Mouse (Mus musculus) MEL (cell line): ENCODE data around the gene Rspo1. TPM values are rescaled to one million over a fixed set of nuclear protein-coding genes. Genes with fewer than 3 reads are reported as not detected.

Experiments
- DNase-seq: peaks from one replicate; pipeline ENCODE4 v3.0.0; 2011; ENCODE audit warnings: low read depth, low spot score
- H3K27ac ChIP-seq: 2 replicates; pipeline ENCODE4 v1.5.1; 2012; ENCODE audit warnings: low read depth, mild to moderate bottlenecking, control low read depth, low read length, moderate library complexity; ENCODE audit not compliant: control insufficient read depth
- H3K27me3 ChIP-seq, 2 experiments: fragments of 150-350 bp in 1 of 2; sonication (generic) in 1 of 2; 2 replicates each; pipeline ENCODE4 v1.6.1; 2012; ENCODE audit warnings: low read length in 2 of 2, mild to moderate bottlenecking in 2 of 2, improper control_type of control experiment in 1 of 2, moderate library complexity in 1 of 2; ENCODE audit not compliant: insufficient read depth in 2 of 2, control insufficient read depth in 1 of 2
- H3K36me3 ChIP-seq, 2 experiments: 2 replicates each; pipeline ENCODE4 v1.6.1; 2012 to 2014; ENCODE audit warnings: low read length in 2 of 2, improper control_type of control experiment in 1 of 2, inconsistent platforms in 1 of 2, mild to moderate bottlenecking in 1 of 2; ENCODE audit not compliant: insufficient read depth in 2 of 2, control insufficient read depth in 1 of 2
- H3K4me1 ChIP-seq, 2 experiments: fragments of 150-350 bp in 1 of 2; sonication (generic) in 1 of 2; 2 replicates each; pipeline ENCODE4 v1.6.1; 2012; ENCODE audit warnings: low read length in 2 of 2, improper control_type of control experiment in 1 of 2, mild to moderate bottlenecking in 1 of 2; ENCODE audit not compliant: insufficient read depth in 2 of 2, control insufficient read depth in 1 of 2
- H3K4me3 ChIP-seq, 2 experiments: fragments of 150-350 bp in 1 of 2; sonication (generic) in 1 of 2; 2 replicates each; pipeline ENCODE4 v1.5.1; 2012; ENCODE audit warnings: low read depth in 2 of 2, low read length in 2 of 2, mild to moderate bottlenecking in 2 of 2, moderate library complexity in 2 of 2, control low read depth in 1 of 2, improper control_type of control experiment in 1 of 2; ENCODE audit not compliant: control insufficient read depth in 1 of 2, insufficient read depth in 1 of 2
- H3K79me2 ChIP-seq: 2 replicates; pipeline ENCODE4 v1.6.1; 2012; ENCODE audit warnings: mild to moderate bottlenecking, low read length, moderate library complexity; ENCODE audit not compliant: control insufficient read depth, poor library complexity, insufficient read depth
- H3K9ac ChIP-seq: 2 replicates; pipeline ENCODE4 v1.6.1; 2012; ENCODE audit warnings: low read depth, mild to moderate bottlenecking, control low read depth, low read length, moderate library complexity; ENCODE audit not compliant: control insufficient read depth, poor library complexity, severe bottlenecking
- H3K9me3 ChIP-seq: fragments of 150-350 bp; sonication (generic); replicated peaks from 2 replicates; pipeline ENCODE4 v1.6.1; 2012; ENCODE audit warnings: mild to moderate bottlenecking, low read length, improper control_type of control experiment, moderate library complexity; ENCODE audit not compliant: insufficient read depth
- CHD2 ChIP-seq: IDR thresholded peaks from 2 replicates; pipeline ENCODE4 v1.6.1; 2011; ENCODE audit warnings: low read length, improper control_type of control experiment
- CTCF ChIP-seq, 3 experiments: IDR thresholded peaks in 2 of 3; conservative IDR thresholded peaks in 1 of 3; 2 replicates each; pipeline ENCODE4 v1.5.1; 2011 to 2012; ENCODE audit warnings: low read length in 3 of 3, low read depth in 2 of 3, mild to moderate bottlenecking in 2 of 3, improper control_type of control experiment in 1 of 3, inconsistent platforms in 1 of 3, mixed read lengths in 1 of 3, moderate library complexity in 1 of 3; ENCODE audit not compliant: control insufficient read depth in 1 of 3, insufficient read depth in 1 of 3, poor library complexity in 1 of 3, severe bottlenecking in 1 of 3
- E2F4 ChIP-seq: IDR thresholded peaks from 2 replicates; pipeline ENCODE4 v1.6.1; 2011; ENCODE audit warnings: low read depth, low read length, improper control_type of control experiment, borderline replicate concordance
- EP300 ChIP-seq, 2 experiments: IDR thresholded peaks; 2 replicates each; pipeline ENCODE4 v1.6.1; 2011; ENCODE audit warnings: improper control_type of control experiment in 2 of 2, low read length in 2 of 2, low read depth in 1 of 2, mild to moderate bottlenecking in 1 of 2
- ETS1 ChIP-seq: IDR thresholded peaks from 2 replicates; pipeline ENCODE4 v1.6.1; 2012; ENCODE audit warnings: low read depth, mild to moderate bottlenecking, inconsistent platforms, low read length, improper control_type of control experiment, moderate library complexity
- GATA1 ChIP-seq: IDR thresholded peaks from 2 replicates; pipeline ENCODE4 v1.6.1; 2011; ENCODE audit warnings: low read depth, low read length, improper control_type of control experiment
- KAT2A ChIP-seq: conservative IDR thresholded peaks from 2 replicates; pipeline ENCODE4 v1.6.1; 2012; ENCODE audit warnings: low read depth, low read length, improper control_type of control experiment, inconsistent platforms
- MAFK ChIP-seq: IDR thresholded peaks from 2 replicates; pipeline ENCODE4 v1.6.1; 2011; ENCODE audit warnings: low read depth, mild to moderate bottlenecking, low read length, improper control_type of control experiment, borderline replicate concordance
- MAX ChIP-seq: IDR thresholded peaks from 2 replicates; pipeline ENCODE4 v1.6.1; 2011; ENCODE audit warnings: low read length, improper control_type of control experiment
- MYC ChIP-seq: IDR thresholded peaks from 2 replicates; pipeline ENCODE4 v1.6.1; 2011; ENCODE audit warnings: low read depth, mild to moderate bottlenecking, low read length, improper control_type of control experiment, moderate library complexity
- NRF1 ChIP-seq: IDR thresholded peaks from 2 replicates; pipeline ENCODE4 v1.6.1; 2014; ENCODE audit warnings: low read depth, mild to moderate bottlenecking, inconsistent platforms, low read length, improper control_type of control experiment, moderate library complexity; ENCODE audit not compliant: poor library complexity, insufficient read depth, severe bottlenecking
- POLR2A ChIP-seq, 2 experiments: IDR thresholded peaks; 2 replicates each; pipeline ENCODE4 v1.6.1; 2011 to 2012; ENCODE audit warnings: low read length in 2 of 2, mild to moderate bottlenecking in 2 of 2, control low read depth in 1 of 2, improper control_type of control experiment in 1 of 2, low read depth in 1 of 2, moderate library complexity in 1 of 2; ENCODE audit not compliant: control insufficient read depth in 1 of 2, insufficient read depth in 1 of 2, poor library complexity in 1 of 2
- POLR2AphosphoS2 ChIP-seq: IDR thresholded peaks from 2 replicates; pipeline ENCODE4 v1.6.1; 2011; ENCODE audit warnings: low read length, improper control_type of control experiment
- RAD21 ChIP-seq: IDR thresholded peaks from 2 replicates; pipeline ENCODE4 v1.6.1; 2011; ENCODE audit warnings: mild to moderate bottlenecking, low read depth, low read length, improper control_type of control experiment
- RCOR1 ChIP-seq: IDR thresholded peaks from 2 replicates; pipeline ENCODE4 v1.6.1; 2012; ENCODE audit warnings: low read depth, mild to moderate bottlenecking, inconsistent platforms, low read length, improper control_type of control experiment
- SIN3A ChIP-seq: IDR thresholded peaks from 2 replicates; pipeline ENCODE4 v1.6.1; 2012; ENCODE audit warnings: low read length, improper control_type of control experiment, inconsistent platforms
- SMC3 ChIP-seq: IDR thresholded peaks from 2 replicates; pipeline ENCODE4 v1.6.1; 2011; ENCODE audit warnings: low read depth, low read length, improper control_type of control experiment
- TAL1 ChIP-seq: IDR thresholded peaks from 2 replicates; pipeline ENCODE4 v1.6.1; 2012; ENCODE audit warnings: mild to moderate bottlenecking, inconsistent platforms, low read length, moderate library complexity, mixed read lengths
- TBP ChIP-seq: IDR thresholded peaks from 2 replicates; pipeline ENCODE4 v1.8.0; 2011; ENCODE audit warnings: low read depth, low read length, improper control_type of control experiment
- TCF12 ChIP-seq: IDR thresholded peaks from 2 replicates; pipeline ENCODE4 v1.6.1; 2014; ENCODE audit warnings: low read depth, mild to moderate bottlenecking, inconsistent platforms, low read length, improper control_type of control experiment, moderate library complexity
- UBTF ChIP-seq: IDR thresholded peaks from 2 replicates; pipeline ENCODE4 v1.6.1; 2012; ENCODE audit warnings: low read depth, mild to moderate bottlenecking, inconsistent platforms, low read length, improper control_type of control experiment, moderate library complexity, borderline replicate concordance; ENCODE audit not compliant: insufficient read depth
- polyA plus RNA-seq, 2 experiments: library from polyadenylated mRNA; stranded (reverse) in 1 of 2; unstranded in 1 of 2; fragments of >175 nt in 1 of 2; fragments of >200 nt in 1 of 2; gene quantifications; 2 replicates each; pipeline versions ENCODE4 v1.2.1 to v1.2.4; 2012; ENCODE audit warnings: low replicate concordance in 2 of 2, low read depth in 1 of 2; ENCODE audit not compliant: insufficient read length in 2 of 2, insufficient read depth in 1 of 2, missing spikeins in 1 of 2
- total RNA-seq: library from RNA; depleted of rRNA; stranded (reverse); fragments of 300-350 nt; gene quantifications from 2 replicates; pipeline ENCODE4 v1.2.3, GENCODE M21; 2012

Rspo1 gene
- total and polyA plus RNA-seq, 3 experiments: not detected

DNA sequence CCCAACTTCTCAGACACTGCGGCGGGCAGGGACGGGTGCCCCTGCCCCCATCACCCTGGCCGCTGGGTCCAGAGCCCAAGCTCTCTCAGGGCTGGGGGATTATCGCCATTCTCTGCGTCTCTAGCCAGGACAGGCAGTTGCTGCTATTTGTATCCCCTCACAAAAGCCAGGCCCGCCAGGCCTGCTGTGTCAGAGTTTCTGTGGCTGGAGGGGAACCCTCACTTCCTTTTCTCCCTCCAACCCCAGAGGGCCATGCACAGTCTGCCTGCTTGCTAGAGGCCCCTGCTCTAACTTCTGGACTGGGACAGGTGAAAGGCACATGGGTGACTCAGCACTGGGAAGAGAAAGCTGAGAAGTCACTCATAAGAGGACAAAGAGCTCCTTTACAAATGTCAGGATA, 4.1 kb downstream of the Rspo1 start:
- DNase-seq: no peak
- Histone ChIP-seq H3K27me3 (peaks cover 0 to 1% of the 10 kb centered on the region in 2 experiments; a peak in 2 of 4 replicates), H3K9me3 (no peaks in the 10 kb centered on the region), H3K4me3 (no peak overlapping the region), H3K36me3 (no peaks in the 10 kb centered on the region), H3K27ac (no peak overlapping the region), H3K9ac (no peak overlapping the region), H3K79me2 (no peaks in the 10 kb centered on the region), H3K4me1 (no peaks in the 10 kb centered on the region)
- no peak for TF ChIP-seq CTCF (IDR thresholded peaks at IDR 0.05 in 2 of 3, conservative IDR thresholded peaks at IDR 0.05 in 1 of 3; ENCODE audit: control insufficient read depth in 1 of 3, insufficient read depth in 1 of 3, low read depth in 2 of 3, low read length in 3 of 3, poor library complexity in 1 of 3, severe bottlenecking in 1 of 3)
- TF ChIP-seq MYC: no peak
- no peak for TF ChIP-seq UBTF
- TF ChIP-seq EP300 (IDR thresholded peaks at IDR 0.05; ENCODE audit: low read depth in 1 of 2, low read length in 2 of 2): no peak
- no peak for TF ChIP-seq KAT2A
- TF ChIP-seq MAFK: no peak
- TF ChIP-seq POLR2AphosphoS2: no peak
- TF ChIP-seq TCF12: no peak
- no peak for TF ChIP-seq CHD2
- TF ChIP-seq SMC3: no peak
- TF ChIP-seq POLR2A (IDR thresholded peaks at IDR 0.05; ENCODE audit: control insufficient read depth in 1 of 2, insufficient read depth in 1 of 2, low read depth in 1 of 2, low read length in 2 of 2, poor library complexity in 1 of 2): no peak
- no peak for TF ChIP-seq MAX
- TF ChIP-seq ETS1: no peak
- no peak for TF ChIP-seq TBP
- no peak for TF ChIP-seq NRF1

DNA sequence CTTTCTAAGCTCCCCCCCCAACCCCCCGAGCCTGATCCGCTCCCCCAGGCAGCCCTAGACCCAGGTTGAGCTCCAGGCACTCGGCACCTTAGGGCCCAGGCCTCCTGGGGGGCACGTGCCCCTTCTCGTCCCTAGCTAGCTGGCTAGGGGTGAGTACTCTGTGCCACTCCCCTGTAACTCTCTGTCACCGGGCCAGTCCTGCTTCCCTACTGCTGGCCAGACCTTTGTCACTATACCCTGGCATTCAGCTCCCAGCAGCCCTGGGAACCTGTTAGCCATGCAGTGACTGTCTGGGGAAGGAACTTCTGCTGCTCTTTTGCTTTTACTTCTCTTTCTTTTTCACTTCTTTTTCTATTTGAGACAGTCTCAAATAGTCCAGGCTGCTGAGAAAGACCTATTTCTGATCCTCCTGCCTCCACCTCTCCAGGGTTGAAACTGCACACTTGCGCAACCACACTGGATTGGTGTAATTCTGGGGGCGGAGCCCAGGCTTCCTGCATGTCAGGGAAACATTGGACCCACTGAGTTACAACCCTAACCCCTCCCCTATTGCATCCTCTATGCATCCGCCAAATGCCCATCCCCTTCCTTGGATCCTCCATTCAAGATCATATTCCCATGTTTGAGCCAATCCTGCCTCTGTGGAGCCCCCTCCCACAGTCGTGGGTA, 11.4 kb downstream of the Rspo1 start:
- no peak overlapping the region for H3K4me3 ChIP-seq
- peaks cover 0 to 7% of the 10 kb centered on the region in 2 experiments; a peak in 2 of 4 replicates for H3K27me3 ChIP-seq
- H3K4me1 ChIP-seq: no peaks in the 10 kb centered on the region
- no peaks in the 10 kb centered on the region for H3K9me3 ChIP-seq
- H3K79me2 ChIP-seq: no peaks in the 10 kb centered on the region
- no peak overlapping the region for H3K9ac ChIP-seq
- H3K36me3 ChIP-seq: no peaks in the 10 kb centered on the region
- TF ChIP-seq SIN3A: no peak
- no peak for TF ChIP-seq MYC
- TF ChIP-seq KAT2A: no peak
- TF ChIP-seq UBTF: no peak
- no peak for TF ChIP-seq RAD21
- no peak for TF ChIP-seq TCF12
- no peak for TF ChIP-seq CTCF (IDR thresholded peaks at IDR 0.05 in 2 of 3, conservative IDR thresholded peaks at IDR 0.05 in 1 of 3; ENCODE audit: control insufficient read depth in 1 of 3, insufficient read depth in 1 of 3, low read depth in 2 of 3, low read length in 3 of 3, poor library complexity in 1 of 3, severe bottlenecking in 1 of 3)
- TF ChIP-seq E2F4: no peak
- no peak for TF ChIP-seq TAL1
- no peak for TF ChIP-seq RCOR1
- no peak for TF ChIP-seq GATA1
- no peak overlapping the region for H3K27ac ChIP-seq
- no peak for DNase-seq
